Mouse (Mus musculus): ENCODE measurements around the gene Notch2. TPM values are rescaled to one million over a fixed set of nuclear protein-coding genes. Genes with fewer than 3 reads are reported as not detected.

Notch2 gene
- polyA plus RNA-seq, 1 experiment from 2014 or later: 21.2 TPM

- H3K27me3 ChIP-seq (ENCODE audit: poor library complexity, severe bottlenecking): no peaks in the 10 kb centered on the region
- 3% methylated on average over 13 of the region's 13 CpGs for WGBS
- peak overlapping the region; percentile 33; the same call in 1 of the 2 replicates for H3K4me3 ChIP-seq
- peaks cover 89% of the 10 kb centered on the region for H3K4me1 ChIP-seq
- DNase-seq (ENCODE audit: extremely low spot score, low spot score): peak; percentile 66
- no peaks in the 10 kb centered on the region for H3K9me3 ChIP-seq
- no peaks in the 10 kb centered on the region for H3K36me3 ChIP-seq (replicated peaks)
- peak overlapping the region; percentile 82 for H3K27ac ChIP-seq
Observed at GRCm38 (mm10) chr3:98024288-98024848, 11.0 kb downstream of the Notch2 start.

- WGBS: 25% methylated on average over 14 of the region's 14 CpGs
- peak overlapping the region; percentile 82 for H3K27ac ChIP-seq
- DNase-seq (ENCODE audit: extremely low spot score, low spot score): no peak
Observed at GRCm38 (mm10) chr3:98025521-98025920, 12.2 kb downstream of the Notch2 start.

GRCm38 (mm10) chr3:98025921-98026880, 12.9 kb downstream of the Notch2 start:
- Histone ChIP-seq H3K27me3 (ENCODE audit: poor library complexity, severe bottlenecking) (no peaks in the 10 kb centered on the region), H3K4me1 (peaks cover 89% of the 10 kb centered on the region), H3K4me3 (peak overlapping the region; percentile 33; the same call in 1 of the 2 replicates), H3K9me3 (no peaks in the 10 kb centered on the region), H3K27ac (peak overlapping the region; percentile 82), H3K36me3 (replicated peaks) (no peaks in the 10 kb centered on the region)
- WGBS: 40% methylated on average over 10 of the region's 10 CpGs
- DNase-seq (ENCODE audit: extremely low spot score, low spot score): no peak

More at GRCm38 (mm10) chr3:98025521-98025920, 12.2 kb downstream of the Notch2 start:
- peak overlapping the region; percentile 33; the same call in 1 of the 2 replicates for H3K4me3 ChIP-seq
- no peaks in the 10 kb centered on the region for H3K9me3 ChIP-seq
- H3K27me3 ChIP-seq (ENCODE audit: poor library complexity, severe bottlenecking): no peaks in the 10 kb centered on the region
- H3K4me1 ChIP-seq: peaks cover 89% of the 10 kb centered on the region
- no peaks in the 10 kb centered on the region for H3K36me3 ChIP-seq (replicated peaks)

GRCm38 (mm10) chr3:98027371-98027774, 14.0 kb downstream of the Notch2 start:
- H3K36me3 ChIP-seq (replicated peaks): no peaks in the 10 kb centered on the region
- no peak overlapping the region for H3K4me3 ChIP-seq
- WGBS: 81% methylated on average over 3 of the region's 3 CpGs
- H3K9me3 ChIP-seq: no peaks in the 10 kb centered on the region
- no peak for DNase-seq (ENCODE audit: extremely low spot score, low spot score)
- H3K27ac ChIP-seq: no peak overlapping the region
- H3K27me3 ChIP-seq (ENCODE audit: poor library complexity, severe bottlenecking): no peaks in the 10 kb centered on the region
- H3K4me1 ChIP-seq: peaks cover 95% of the 10 kb centered on the region

DNA sequence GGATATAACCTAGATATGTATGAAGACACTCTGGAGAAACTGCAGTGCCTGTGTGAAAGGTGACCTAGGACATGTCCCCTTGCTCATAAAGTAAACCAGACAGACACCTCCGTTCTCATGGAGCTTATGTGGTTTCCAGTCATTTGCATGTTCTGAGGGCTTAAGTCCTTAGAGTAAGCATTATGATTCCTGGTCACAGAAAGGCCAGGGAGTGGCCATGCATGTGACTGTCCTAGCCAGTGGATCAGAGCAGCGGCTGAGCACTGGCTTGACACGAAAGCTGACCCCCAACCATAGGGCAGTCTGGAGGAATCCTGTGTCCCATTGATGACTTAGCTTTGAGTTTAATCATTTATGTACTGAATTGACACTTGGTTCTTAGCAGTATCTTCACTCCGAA, 14.7 kb downstream of the Notch2 start:
- WGBS: 58% methylated on average over 4 of the region's 4 CpGs
- no peaks in the 10 kb centered on the region for H3K36me3 ChIP-seq (replicated peaks)
- H3K27me3 ChIP-seq (ENCODE audit: poor library complexity, severe bottlenecking): no peaks in the 10 kb centered on the region
- no peak overlapping the region for H3K4me3 ChIP-seq
- peaks cover 97% of the 10 kb centered on the region for H3K4me1 ChIP-seq
- no peak for DNase-seq (ENCODE audit: extremely low spot score, low spot score)
- no peaks in the 10 kb centered on the region for H3K9me3 ChIP-seq
- H3K27ac ChIP-seq: no peak overlapping the region

DNA sequence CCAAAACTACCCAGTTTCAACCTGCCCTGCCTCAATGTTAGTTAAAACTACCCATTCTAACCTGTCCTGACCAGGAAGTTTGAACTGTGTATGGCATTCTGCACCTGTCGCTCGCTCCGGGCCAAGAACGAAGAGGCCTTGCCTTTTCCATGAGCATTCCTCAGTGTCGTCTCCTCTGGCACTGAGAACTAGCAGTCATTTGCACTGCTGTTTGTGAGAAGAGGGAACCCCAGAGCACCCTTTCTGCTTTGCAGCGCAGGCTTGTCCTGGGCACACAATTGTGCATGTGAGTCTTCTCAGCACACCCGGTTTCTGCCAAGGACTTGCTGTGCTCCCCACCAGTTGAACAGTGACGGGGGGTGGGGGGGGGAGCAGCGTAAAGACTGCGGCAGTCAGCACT, 15.6 kb downstream of the Notch2 start:
- H3K9me3 ChIP-seq: no peaks in the 10 kb centered on the region
- 79% methylated on average over 10 of the region's 10 CpGs for WGBS
- DNase-seq (ENCODE audit: extremely low spot score, low spot score): no peak
- no peaks in the 10 kb centered on the region for H3K36me3 ChIP-seq (replicated peaks)
- no peak overlapping the region for H3K4me3 ChIP-seq
- 0 out of 2 replicates have a peak overlapping the region, but pooled peaks have one; percentile 8 for H3K27ac ChIP-seq
- peaks cover 97% of the 10 kb centered on the region for H3K4me1 ChIP-seq
- no peaks in the 10 kb centered on the region for H3K27me3 ChIP-seq (ENCODE audit: poor library complexity, severe bottlenecking)

DNA sequence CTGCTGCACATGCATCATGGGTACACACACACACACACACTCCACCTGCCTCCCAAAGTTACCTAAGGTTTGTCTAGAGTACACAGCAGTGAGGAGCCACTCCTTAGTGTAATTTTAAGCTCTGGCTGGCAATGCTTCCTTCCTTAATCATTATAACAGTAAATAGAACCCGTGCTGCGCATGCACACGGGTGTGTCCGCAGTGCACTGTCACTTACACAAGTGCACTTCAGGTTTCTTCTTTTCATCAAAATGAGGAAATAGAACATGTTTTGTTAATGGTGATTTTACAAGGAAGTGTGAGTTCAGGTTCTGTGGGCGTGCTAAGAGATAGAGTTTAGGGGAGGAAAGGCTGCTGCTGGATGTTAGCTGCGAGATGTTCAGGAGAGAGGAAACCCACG, 17.8 kb downstream of the Notch2 start:
- H3K4me1 ChIP-seq: peaks cover 97% of the 10 kb centered on the region
- no peak overlapping the region for H3K4me3 ChIP-seq
- no peaks in the 10 kb centered on the region for H3K36me3 ChIP-seq (replicated peaks)
- H3K27me3 ChIP-seq (ENCODE audit: poor library complexity, severe bottlenecking): no peaks in the 10 kb centered on the region
- H3K27ac ChIP-seq: no peak overlapping the region
- H3K9me3 ChIP-seq: no peaks in the 10 kb centered on the region
- 90% methylated on average over 7 of the region's 7 CpGs for WGBS
- no peak for DNase-seq (ENCODE audit: extremely low spot score, low spot score)

DNA sequence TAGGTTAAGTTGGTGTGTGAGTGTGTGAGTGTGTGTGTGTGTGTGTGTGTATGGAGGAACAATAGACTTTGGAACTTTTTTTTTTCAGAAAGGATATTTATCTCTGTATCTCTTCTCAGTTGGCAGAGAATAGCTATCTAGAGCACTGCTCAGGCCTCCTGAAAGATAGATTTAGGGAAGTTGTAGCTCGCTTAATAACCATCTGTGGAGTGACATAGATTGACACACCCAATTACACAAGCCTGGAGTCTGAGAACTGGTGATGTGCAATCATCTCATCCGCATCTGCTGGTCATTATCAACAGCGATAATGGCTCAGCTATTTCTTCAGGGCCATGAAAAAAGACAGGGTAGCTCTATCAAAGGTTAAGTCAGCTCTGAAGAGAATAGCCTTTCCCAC, 18.9 kb downstream of the Notch2 start:
- H3K4me3 ChIP-seq: no peak overlapping the region
- no peaks in the 10 kb centered on the region for H3K27me3 ChIP-seq (ENCODE audit: poor library complexity, severe bottlenecking)
- DNase-seq (ENCODE audit: extremely low spot score, low spot score): no peak
- no peaks in the 10 kb centered on the region for H3K36me3 ChIP-seq (replicated peaks)
- peaks cover 97% of the 10 kb centered on the region for H3K4me1 ChIP-seq
- H3K27ac ChIP-seq: no peak overlapping the region
- WGBS: 75% methylated on average over 3 of the region's 3 CpGs
- H3K9me3 ChIP-seq: no peaks in the 10 kb centered on the region

DNA sequence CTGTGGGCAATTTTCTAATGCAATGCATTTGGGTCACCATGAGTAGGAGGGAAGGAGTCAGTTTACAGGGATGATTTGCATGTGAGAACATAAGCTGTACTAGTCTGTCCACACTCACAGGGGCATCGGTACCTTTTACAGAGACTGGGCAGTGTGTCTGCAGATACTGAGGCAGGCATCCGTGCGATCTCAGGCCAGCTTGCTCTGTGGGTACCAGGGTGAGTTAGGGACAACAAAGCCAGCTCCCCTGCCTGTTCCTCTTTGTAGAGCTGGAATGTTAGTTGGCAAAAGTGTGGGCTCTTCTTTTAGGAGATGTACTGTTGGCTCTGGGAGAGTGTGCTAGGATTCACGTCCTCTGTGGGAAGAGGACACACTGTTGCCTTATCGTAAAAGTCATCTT, 19.6 kb downstream of the Notch2 start:
- Histone ChIP-seq H3K4me3 (no peak overlapping the region), H3K4me1 (peaks cover 97% of the 10 kb centered on the region), H3K27ac (no peak overlapping the region), H3K27me3 (ENCODE audit: poor library complexity, severe bottlenecking) (no peaks in the 10 kb centered on the region), H3K36me3 (replicated peaks) (no peaks in the 10 kb centered on the region), H3K9me3 (no peaks in the 10 kb centered on the region)
- WGBS: 47% methylated on average over 5 of the region's 5 CpGs
- DNase-seq (ENCODE audit: extremely low spot score, low spot score): no peak

- H3K9me3 ChIP-seq: no peaks in the 10 kb centered on the region
- no peak overlapping the region; the same call in 1 of the 2 replicates for H3K4me3 ChIP-seq
- 45% methylated on average over 15 of the region's 15 CpGs for WGBS
- no peak for DNase-seq (ENCODE audit: extremely low spot score, low spot score)
- peak overlapping the region; percentile 54; the same call in 1 of the 2 replicates for H3K27ac ChIP-seq
- peaks cover 99% of the 10 kb centered on the region for H3K4me1 ChIP-seq
- no peaks in the 10 kb centered on the region for H3K36me3 ChIP-seq (replicated peaks)
- H3K27me3 ChIP-seq (ENCODE audit: poor library complexity, severe bottlenecking): no peaks in the 10 kb centered on the region
Observed at GRCm38 (mm10) chr3:98034622-98035593, 21.6 kb downstream of the Notch2 start.

GRCm38 (mm10) chr3:98036161-98036560, 22.8 kb downstream of the Notch2 start:
- no peak overlapping the region for H3K4me3 ChIP-seq
- no peaks in the 10 kb centered on the region for H3K9me3 ChIP-seq
- H3K27ac ChIP-seq: no peak overlapping the region
- peaks cover 87% of the 10 kb centered on the region for H3K4me1 ChIP-seq
- whole genome bisulfite sequencing: 71% methylated on average over 6 of the region's 6 CpGs
- no peaks in the 10 kb centered on the region for H3K27me3 ChIP-seq (ENCODE audit: poor library complexity, severe bottlenecking)
- H3K36me3 ChIP-seq (replicated peaks): peaks cover 4% of the 10 kb centered on the region; the same call in 1 of the 2 replicates
- no peak for DNase-seq (ENCODE audit: extremely low spot score, low spot score)

DNA sequence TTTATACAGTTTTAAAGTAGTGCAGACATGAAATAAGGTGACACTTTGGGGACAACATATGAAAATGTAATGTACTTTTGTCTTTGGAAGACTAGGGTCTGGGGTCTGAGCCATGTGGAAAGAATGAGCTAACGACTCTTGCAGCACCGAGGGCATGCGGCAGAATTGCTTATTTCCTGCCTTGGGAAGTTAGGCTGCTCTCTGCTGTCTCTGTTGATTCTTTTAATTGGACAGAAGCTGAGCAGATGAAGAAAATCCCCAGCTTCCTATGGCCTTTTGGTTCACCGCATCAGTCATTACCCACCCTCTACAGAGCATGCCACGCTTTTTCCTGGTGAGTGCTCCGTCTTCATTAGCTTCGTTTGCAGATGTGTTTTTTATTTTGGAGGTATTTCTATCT, 23.8 kb downstream of the Notch2 start:
- Histone ChIP-seq H3K27me3 (ENCODE audit: poor library complexity, severe bottlenecking) (no peaks in the 10 kb centered on the region), H3K9me3 (no peaks in the 10 kb centered on the region), H3K27ac (0 out of 2 replicates have a peak overlapping the region, but pooled peaks have one; percentile 22), H3K4me3 (no peak overlapping the region), H3K4me1 (peaks cover 85% of the 10 kb centered on the region), H3K36me3 (replicated peaks) (peaks cover 5% of the 10 kb centered on the region; the same call in 1 of the 2 replicates)
- 54% methylated on average over 7 of the region's 7 CpGs for WGBS
- DNase-seq (ENCODE audit: extremely low spot score, low spot score): no peak

All from forebrain, embryonic 10.5 days (tissue).